Mouse (Mus musculus) cerebellum, adult 2 months (tissue): ENCODE measurements at regions not wholly inside any gene's neighbourhood (a gene's known extent, or its start where the extent isn't known, plus 50 kb on each side); places are given as distances from the start of the nearest gene placed in this dataset.

ENCODE experiments used
- DNase-seq, 2 experiments: peaks; one replicate each; pipeline ENCODE4 v3.0.0; 2021
- H3K27ac ChIP-seq: fragments of 200-500 bp; 2 replicates; pipeline ENCODE4 v1.5.1; 2012; ENCODE audit warnings: low read length, control low read depth, inconsistent platforms; ENCODE audit not compliant: insufficient read depth
- H3K27me3 ChIP-seq: fragments of 200-500 bp; 2 replicates; pipeline ENCODE4 v1.6.1; 2012; ENCODE audit warnings: inconsistent platforms, mild to moderate bottlenecking, low read length, moderate library complexity; ENCODE audit not compliant: control insufficient read depth, insufficient read depth
- H3K4me1 ChIP-seq: fragments of 200-500 bp; 2 replicates; pipeline ENCODE4 v1.6.1; 2011; ENCODE audit warnings: low read length; ENCODE audit not compliant: control insufficient read depth, insufficient read depth
- H3K4me3 ChIP-seq: fragments of 200-500 bp; replicated peaks from 2 replicates; pipeline ENCODE3; 2011; ENCODE audit warnings: mild to moderate bottlenecking, low read depth, low read length, control low read depth; ENCODE audit not compliant: insufficient read depth
- CTCF ChIP-seq: fragments of 200-500 bp; IDR thresholded peaks from 2 replicates; pipeline ENCODE4 v1.5.1; 2011; ENCODE audit warnings: low read depth, mild to moderate bottlenecking, control low read depth, low read length, moderate library complexity, borderline replicate concordance; ENCODE audit not compliant: insufficient read depth
- POLR2A ChIP-seq: fragments of 200-500 bp; IDR thresholded peaks from 2 replicates; pipeline ENCODE4 v1.6.1; 2011; ENCODE audit warnings: low read length, control low read depth, borderline replicate concordance; ENCODE audit not compliant: insufficient read depth
- WGBS: fragments of 180-500 bp; shearing (Covaris S2); methylation state at CpG from one replicate; pipeline ENCODE4 v1.1.7; 2018; 5-methylcytosine and 5-hydroxymethylcytosine counted together

- no peak overlapping the region for H3K4me3 ChIP-seq
- TF ChIP-seq CTCF (no peak), POLR2A (no peak)
- 89% methylated on average over 2 of the region's 2 CpGs for WGBS
- no peaks in the 10 kb centered on the region for H3K27me3 ChIP-seq
- H3K27ac ChIP-seq = no peak overlapping the region
- DNase-seq = no peak
- no peaks in the 10 kb centered on the region for H3K4me1 ChIP-seq
Measured at GRCm38 (mm10) chr9:27453476-27453875, 56.9 kb downstream of the Spata19 start.

- H3K4me3 ChIP-seq = no peak overlapping the region
- H3K27ac ChIP-seq = no peak overlapping the region
- no peaks in the 10 kb centered on the region for H3K4me1 ChIP-seq
- 25% methylated on average over 10 of the region's 10 CpGs for WGBS
- H3K27me3 ChIP-seq = no peaks in the 10 kb centered on the region
- no peak for TF ChIP-seq CTCF
- TF ChIP-seq POLR2A = no peak
- no peak for DNase-seq
Measured at GRCm38 (mm10) chr9:27453924-27454652, 57.5 kb downstream of the Spata19 start.

- TF ChIP-seq POLR2A (no peak), CTCF (no peak)
- Histone ChIP-seq H3K27ac (no peak overlapping the region), H3K27me3 (no peaks in the 10 kb centered on the region), H3K4me1 (no peaks in the 10 kb centered on the region), H3K4me3 (no peak overlapping the region)
- DNase-seq = no peak
- WGBS = 34% methylated on average over 3 of the region's 3 CpGs
Measured at GRCm38 (mm10) chr9:27458335-27459040, 61.9 kb downstream of the Spata19 start.

GRCm38 (mm10) chr9:27461029-27461428, 64.4 kb downstream of the Spata19 start:
- WGBS = 41% methylated on average over 8 of the region's 8 CpGs
- H3K4me1 ChIP-seq = no peaks in the 10 kb centered on the region
- no peak for DNase-seq
- H3K27me3 ChIP-seq = no peaks in the 10 kb centered on the region
- no peak overlapping the region for H3K27ac ChIP-seq
- no peak for TF ChIP-seq CTCF
- no peak for TF ChIP-seq POLR2A
- H3K4me3 ChIP-seq = no peak overlapping the region

- Histone ChIP-seq H3K27ac (no peak overlapping the region), H3K4me3 (no peak overlapping the region), H3K27me3 (no peaks in the 10 kb centered on the region), H3K4me1 (no peaks in the 10 kb centered on the region)
- DNase-seq = no peak
- no peak for TF ChIP-seq POLR2A
- no peak for TF ChIP-seq CTCF
- WGBS = 100% methylated on average over 1 of the region's 1 CpGs
Measured at GRCm38 (mm10) chr9:27464006-27464405, 67.4 kb downstream of the Spata19 start.

- no peak overlapping the region for H3K27ac ChIP-seq
- H3K4me1 ChIP-seq = peaks cover 4% of the 10 kb centered on the region
- WGBS = 40% methylated on average over 10 of the region's 10 CpGs
- no peaks in the 10 kb centered on the region for H3K27me3 ChIP-seq
- TF ChIP-seq CTCF = no peak
- TF ChIP-seq POLR2A = no peak
- DNase-seq = no peak
- no peak overlapping the region for H3K4me3 ChIP-seq
Measured at GRCm38 (mm10) chr9:27475468-27475867, 78.9 kb downstream of the Spata19 start.

- TF ChIP-seq CTCF = no peak
- TF ChIP-seq POLR2A = no peak
Measured at GRCm38 (mm10) chr9:27476636-27477035, 80.0 kb downstream of the Spata19 start.

GRCm38 (mm10) chr9:27477079-27477687, 80.6 kb downstream of the Spata19 start:
- H3K27ac ChIP-seq = no peak overlapping the region
- peak; percentile 18 to 50 for DNase-seq
- no peaks in the 10 kb centered on the region for H3K27me3 ChIP-seq
- no peak overlapping the region for H3K4me3 ChIP-seq
- peaks cover 4% of the 10 kb centered on the region for H3K4me1 ChIP-seq
- 17% methylated on average over 4 of the region's 4 CpGs for WGBS
- TF ChIP-seq POLR2A (no peak), CTCF (no peak)

More at GRCm38 (mm10) chr9:27476636-27477035, 80.0 kb downstream of the Spata19 start:
- Histone ChIP-seq H3K27me3 (no peaks in the 10 kb centered on the region), H3K4me1 (peaks cover 4% of the 10 kb centered on the region), H3K4me3 (no peak overlapping the region), H3K27ac (no peak overlapping the region)
- WGBS = 17% methylated on average over 5 of the region's 5 CpGs
- DNase-seq = no peak
